28 mouse cellular contexts compared by ENCODE assay signal in the genomic region with DNA sequence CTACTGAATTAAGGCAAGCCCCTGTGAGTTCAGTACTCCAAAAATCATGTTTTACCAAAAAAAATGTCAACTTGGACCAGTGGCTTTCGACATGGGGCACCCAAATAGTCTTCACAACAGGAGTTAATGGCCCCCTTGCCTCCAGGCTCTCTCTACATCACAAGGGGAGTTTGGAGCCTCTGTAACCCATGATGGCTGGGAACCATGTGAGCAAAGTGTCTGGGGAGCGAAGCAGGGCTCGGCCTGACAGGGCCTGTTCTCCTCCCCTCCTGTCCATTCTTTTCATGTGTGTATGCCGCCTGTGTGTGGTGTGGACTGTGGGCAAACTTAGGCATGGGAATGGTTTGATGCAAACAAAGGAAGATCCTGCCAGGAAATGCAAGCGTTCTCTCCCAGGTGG.
"Had no signal": no experiment of that assay in that cellular context is flagged by ENCODE, and none has a peak within 500 bp of the region (broad histone marks: within the 10 kb centered on the region; RNA-seq: fewer than 3 reads in every experiment).

No protein-coding gene starts in this region.

- H3K4me1 ChIP-seq: embryonic facial prominence, embryonic 10.5 days; embryonic facial prominence, embryonic 12.5 days; embryonic facial prominence, embryonic 13.5 days; embryonic facial prominence, embryonic 15.5 days; forebrain, embryonic 10.5 days; forebrain, embryonic 12.5 days; forebrain, embryonic 13.5 days; forebrain, embryonic 15.5 days had no signal

- H3K9me3 ChIP-seq: embryonic facial prominence, embryonic 15.5 days; forebrain, embryonic 13.5 days; forebrain, embryonic 15.5 days had no signal

- H3K27ac ChIP-seq: embryonic facial prominence, embryonic 10.5 days; embryonic facial prominence, embryonic 12.5 days; embryonic facial prominence, embryonic 13.5 days; embryonic facial prominence, embryonic 15.5 days; forebrain, embryonic 10.5 days; forebrain, embryonic 12.5 days; forebrain, embryonic 13.5 days; forebrain, embryonic 15.5 days; gastrocnemius, adult 2 months; heart, adult 2 months had no signal

- H3K9ac ChIP-seq: embryonic facial prominence, embryonic 12.5 days; embryonic facial prominence, embryonic 13.5 days; embryonic facial prominence, embryonic 15.5 days; forebrain, embryonic 12.5 days; forebrain, embryonic 13.5 days; forebrain, embryonic 15.5 days; forebrain, postnatal 0 days had no signal

- H3K4me3 ChIP-seq: embryonic facial prominence, embryonic 10.5 days; embryonic facial prominence, embryonic 12.5 days; embryonic facial prominence, embryonic 13.5 days; embryonic facial prominence, embryonic 15.5 days; erythroblast, embryonic 14.5 days; forebrain, embryonic 10.5 days; forebrain, embryonic 12.5 days; forebrain, embryonic 13.5 days; forebrain, embryonic 15.5 days; gastrocnemius, adult 2 months; heart, adult 2 months had no signal

- ATAC-seq: forebrain, embryonic 13.5 days; forebrain, embryonic 14.5 days; forebrain, embryonic 15.5 days; forebrain, embryonic 16.5 days; forebrain, postnatal 0 days had no signal

- H3K27me3 ChIP-seq: embryonic facial prominence, embryonic 12.5 days; embryonic facial prominence, embryonic 13.5 days; embryonic facial prominence, embryonic 15.5 days; forebrain, embryonic 12.5 days; forebrain, embryonic 13.5 days; forebrain, embryonic 15.5 days had no signal

- DNase-seq: cerebellum, adult 2 months; cerebellum, adult 8-10 months; cerebellum, adult 9-10 months; cerebellum, adult 9-11 months; cerebellum, postnatal 10 days; cerebellum, postnatal 14 days; cerebellum, postnatal 25 days; cerebellum, postnatal 36 days; embryo, embryonic 11 days; forebrain, postnatal 0 days; gastrocnemius, adult 2 months; gastrocnemius, postnatal 10 days; gastrocnemius, postnatal 14 days; gastrocnemius, postnatal 25 days; gastrocnemius, postnatal 36 days; heart, adult 18-20 months; heart, adult 2 months had no signal

- H3K4me2 ChIP-seq: embryonic facial prominence, embryonic 12.5 days; embryonic facial prominence, embryonic 13.5 days; embryonic facial prominence, embryonic 15.5 days; forebrain, embryonic 12.5 days; forebrain, embryonic 13.5 days; forebrain, embryonic 15.5 days had no signal
